Mouse (Mus musculus) embryonic facial prominence, embryonic 11.5 days (tissue): Measurements from ENCODE around the gene Ccdc73. TPM values are rescaled to one million over a fixed set of nuclear protein-coding genes. Genes with fewer than 3 reads are reported as not detected.
"Not testable (repeated sequence)": the region's sequence is repeated elsewhere in the genome, so short reads cannot be mapped to it uniquely, and the experiment has no call there.

ENCODE experiments used
- ATAC-seq: fragments of 200-750 bp; cut with Nextera tagmentation; replicated peaks from 2 replicates; pipeline ENCODE4 v1.8.0; 2017; ENCODE audit warnings: low read depth; ENCODE audit not compliant: insufficient number of reproducible peaks, low FRiP score, low TSS enrichment
- DNase-seq: peaks from one replicate; pipeline ENCODE4 v3.0.0-alpha.2; 2015; ENCODE audit warnings: low spot score
- H3K27ac ChIP-seq: fragments of 300-500 bp; sonication (generic); replicated peaks from 2 replicates; pipeline ENCODE4 v1.5.1; 2014; ENCODE audit warnings: mild to moderate bottlenecking, low read depth, low read length, control low read depth
- H3K27me3 ChIP-seq: fragments of 300-500 bp; sonication (generic); 2 replicates; pipeline ENCODE4 v1.6.1; 2014; ENCODE audit warnings: mild to moderate bottlenecking, low read length, moderate library complexity, mixed read lengths; ENCODE audit not compliant: control insufficient read depth, insufficient read depth
- H3K36me3 ChIP-seq: fragments of 300-500 bp; sonication (generic); replicated peaks from 2 replicates; pipeline ENCODE4 v1.6.1; 2014; ENCODE audit warnings: low read depth, mild to moderate bottlenecking, low read length, moderate library complexity, mixed read lengths; ENCODE audit not compliant: control insufficient read depth, insufficient read depth
- H3K4me1 ChIP-seq: fragments of 300-500 bp; sonication (generic); 2 replicates; pipeline ENCODE4 v1.6.1; 2014; ENCODE audit warnings: low read length, mixed read lengths; ENCODE audit not compliant: control insufficient read depth, insufficient read depth
- H3K4me2 ChIP-seq: fragments of 300-500 bp; sonication (generic); 2 replicates; pipeline ENCODE4 v1.6.1; 2014; ENCODE audit warnings: low read depth, mild to moderate bottlenecking, control low read depth, low read length, moderate library complexity
- H3K4me3 ChIP-seq: fragments of 300-500 bp; sonication (generic); 2 replicates; pipeline ENCODE4 v1.5.1; 2014; ENCODE audit warnings: low read depth, low read length, control low read depth
- H3K9ac ChIP-seq: fragments of 300-500 bp; sonication (generic); replicated peaks from 2 replicates; pipeline ENCODE4 v1.6.1; 2014; ENCODE audit warnings: mild to moderate bottlenecking, control low read depth, low read length
- H3K9me3 ChIP-seq: fragments of 300-500 bp; sonication (generic); replicated peaks from 2 replicates; pipeline ENCODE4 v1.6.1; 2016; ENCODE audit warnings: mild to moderate bottlenecking, low read length, inconsistent platforms, mixed read lengths; ENCODE audit not compliant: control insufficient read depth
- WGBS: fragments of 180-500 bp; shearing (Covaris S2); extraction: QIAGEN DNeasy Blood & Tissue Kit; methylation state at CpG from one replicate; pipeline ENCODE4 v1.1.7; 2014; 5-methylcytosine and 5-hydroxymethylcytosine counted together
- polyA plus RNA-seq: library from polyadenylated mRNA; unstranded; fragments of >200 nt; fragmentation: Nextera tagmentation; extraction: Ambion mirVana; gene quantifications from 2 replicates; pipeline ENCODE4 v1.2.1, GENCODE M21; 2014

The Ccdc73 gene
- polyA plus RNA-seq, 1 experiment from 2014 or later, result 6.7 TPM

DNA sequence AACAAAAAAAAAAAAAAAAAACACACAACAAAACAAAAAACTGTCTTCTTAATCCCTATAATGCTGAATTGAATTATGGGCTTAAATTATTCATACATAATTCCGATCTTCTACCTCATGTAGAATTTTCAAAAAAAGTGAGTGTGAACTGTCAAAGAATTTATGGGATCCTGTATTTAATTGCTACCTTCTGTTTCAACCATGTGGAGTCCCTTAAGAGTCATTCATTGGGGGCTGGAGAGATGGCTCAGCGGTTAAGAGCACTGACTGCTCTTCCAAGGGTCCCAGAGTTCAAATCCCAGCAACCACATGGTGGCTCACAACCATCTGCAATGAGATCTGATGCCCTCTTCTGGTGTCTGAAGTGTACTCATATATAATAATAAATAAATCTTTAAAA, 19.7 kb downstream of the Ccdc73 start:
- not testable (repeated sequence) for H3K27ac ChIP-seq, H3K4me1 ChIP-seq, H3K36me3 ChIP-seq, H3K27me3 ChIP-seq, H3K9me3 ChIP-seq, H3K4me2 ChIP-seq, H3K4me3 ChIP-seq, H3K9ac ChIP-seq, ATAC-seq, DNase-seq
- WGBS, result 59% methylated on average over 2 of the region's 2 CpGs

DNA sequence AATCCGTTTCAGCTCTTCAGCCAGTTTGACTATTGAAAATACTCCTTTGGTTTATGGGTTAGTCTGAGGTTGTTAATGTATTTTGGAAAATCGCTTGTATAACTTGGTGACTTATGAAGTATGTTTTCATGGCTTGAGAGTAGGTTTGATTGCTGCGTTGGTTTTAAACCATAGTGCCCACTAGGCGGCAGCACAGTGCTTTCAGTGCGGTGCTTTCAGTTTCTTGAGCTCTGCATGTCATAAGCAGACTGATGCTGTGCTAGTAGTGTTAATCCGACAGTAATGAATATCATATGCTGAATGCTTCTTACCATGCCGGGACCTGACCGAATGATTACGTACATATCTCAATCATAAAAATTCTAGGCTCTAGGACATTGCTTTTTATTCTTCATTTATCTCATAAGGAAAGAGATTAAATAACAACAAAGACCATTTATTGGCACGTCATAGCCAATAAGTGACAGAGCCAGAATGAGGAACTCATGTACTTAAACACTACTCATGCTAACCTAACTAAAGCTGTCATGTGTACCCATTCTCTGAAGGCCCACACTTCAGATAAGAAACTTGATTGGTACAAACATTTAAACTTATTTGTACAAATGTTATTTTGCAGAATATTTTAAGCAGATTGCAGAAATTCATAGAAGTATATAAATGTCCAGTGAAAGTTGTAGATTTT, 20.4 kb downstream of the Ccdc73 start:
- Histone ChIP-seq H3K27ac (no peak overlapping the region), H3K4me1 (no peaks in the 10 kb centered on the region), H3K9me3 (no peaks in the 10 kb centered on the region), H3K4me3 (no peak overlapping the region), H3K9ac (no peak overlapping the region), H3K27me3 (no peaks in the 10 kb centered on the region), H3K4me2 (no peak overlapping the region), H3K36me3 (no peaks in the 10 kb centered on the region)
- DNase-seq (peak; percentile 91), ATAC-seq (no peak)
- 16% methylated on average over 10 of the region's 10 CpGs for WGBS

DNA sequence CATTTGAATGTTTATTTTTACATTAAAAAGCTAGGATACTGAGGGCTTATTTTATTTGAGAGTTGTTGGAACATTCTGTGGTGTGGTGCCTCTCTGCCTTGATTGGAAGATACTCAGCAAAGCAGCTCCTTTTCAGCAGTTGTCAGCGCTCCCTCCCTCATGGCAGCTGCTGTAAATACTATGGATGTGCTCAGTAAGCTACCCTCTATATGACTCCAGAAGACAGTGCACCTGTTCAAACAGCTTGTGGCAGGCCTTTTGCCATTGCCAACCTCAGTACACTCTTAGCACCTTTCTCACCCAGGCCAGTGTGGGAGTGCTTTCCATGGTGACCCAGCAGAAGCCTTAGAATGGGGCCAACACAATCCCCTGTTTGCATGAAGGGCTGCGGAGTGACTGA, 32.4 kb downstream of the Ccdc73 start:
- Histone ChIP-seq H3K9me3 (no peaks in the 10 kb centered on the region), H3K4me2 (no peak overlapping the region), H3K27ac (no peak overlapping the region), H3K4me1 (no peaks in the 10 kb centered on the region), H3K27me3 (no peaks in the 10 kb centered on the region), H3K4me3 (no peak overlapping the region), H3K36me3 (no peaks in the 10 kb centered on the region), H3K9ac (no peak overlapping the region)
- no peak for ATAC-seq
- no peak for DNase-seq
- 88% methylated on average over 2 of the region's 2 CpGs for WGBS

DNA sequence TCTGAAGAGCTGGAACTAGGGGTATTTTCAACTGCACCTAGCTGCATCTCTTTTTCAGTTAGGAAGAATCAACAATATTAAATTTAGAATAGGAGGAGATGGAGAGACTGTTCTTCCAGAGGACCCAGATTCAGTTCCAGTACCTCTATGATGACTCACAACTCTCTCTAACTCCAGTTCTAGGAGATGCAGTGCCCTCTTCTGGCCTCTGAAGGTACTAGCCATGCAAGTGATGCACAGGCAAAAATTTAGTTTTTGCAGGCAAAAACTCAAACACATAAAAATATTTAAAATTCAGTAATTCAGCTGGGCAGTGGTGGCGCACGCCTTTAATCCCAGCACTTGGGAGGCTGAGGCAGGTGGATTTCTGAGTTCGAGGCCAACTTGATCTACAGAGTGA, 48.1 kb downstream of the Ccdc73 start:
- Histone ChIP-seq H3K9ac (no peak overlapping the region), H3K9me3 (no peaks in the 10 kb centered on the region), H3K27me3 (no peaks in the 10 kb centered on the region), H3K4me1 (no peaks in the 10 kb centered on the region), H3K27ac (no peak overlapping the region), H3K36me3 (no peaks in the 10 kb centered on the region), H3K4me3 (no peak overlapping the region), H3K4me2 (no peak overlapping the region)
- WGBS, result 82% methylated on average over 3 of the region's 3 CpGs
- DNase-seq (no peak), ATAC-seq (no peak)

DNA sequence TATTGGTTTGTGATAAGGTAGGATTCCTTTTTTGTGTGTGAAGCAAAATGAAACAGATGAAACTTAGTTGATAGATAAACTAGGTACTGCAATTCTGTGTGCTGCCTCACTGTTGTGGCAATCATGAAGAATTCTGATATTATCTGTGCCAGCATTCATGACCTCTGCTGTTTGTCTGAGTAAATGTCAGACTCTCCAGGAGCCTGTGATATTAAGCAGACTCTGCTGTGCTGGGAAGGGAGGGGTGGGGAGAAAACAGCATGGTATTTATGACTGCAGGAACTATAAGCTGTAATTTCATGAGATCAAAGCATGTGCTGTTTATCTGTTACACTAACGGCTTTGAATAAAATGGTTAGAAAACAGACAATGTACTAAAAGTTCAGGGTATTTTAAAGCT, 96.9 kb downstream of the Ccdc73 start:
- no peak overlapping the region for H3K4me2 ChIP-seq
- DNase-seq (peak; percentile 15), ATAC-seq (no peak)
- no peaks in the 10 kb centered on the region for H3K4me1 ChIP-seq
- no peaks in the 10 kb centered on the region for H3K9me3 ChIP-seq
- no peaks in the 10 kb centered on the region for H3K27me3 ChIP-seq
- H3K4me3 ChIP-seq, result no peak overlapping the region
- no peak overlapping the region for H3K27ac ChIP-seq
- 64% methylated on average over 1 of the region's 1 CpGs for WGBS
- H3K36me3 ChIP-seq, result no peaks in the 10 kb centered on the region
- H3K9ac ChIP-seq, result no peak overlapping the region

DNA sequence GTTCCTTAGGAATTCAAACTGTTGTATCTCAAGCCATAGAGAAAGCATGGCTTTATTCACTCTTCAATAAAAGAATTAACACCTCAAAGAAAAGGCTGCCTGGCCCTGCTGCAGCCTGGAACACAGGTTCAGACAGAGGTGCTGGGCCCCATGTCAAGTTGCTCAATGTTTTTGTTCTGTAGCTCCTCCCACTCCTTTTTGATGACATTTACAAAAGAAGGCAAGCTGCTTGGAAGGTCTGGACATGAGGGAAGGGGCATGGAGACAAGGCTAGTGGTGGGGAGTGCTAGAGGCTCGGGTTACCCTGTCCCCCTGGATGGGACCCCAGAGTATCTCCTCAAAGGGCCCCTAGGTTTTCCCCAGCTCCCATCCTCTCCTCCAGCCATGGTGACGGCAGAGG, 114.1 kb downstream of the Ccdc73 start:
- Histone ChIP-seq H3K36me3 (no peaks in the 10 kb centered on the region), H3K27me3 (no peaks in the 10 kb centered on the region), H3K27ac (no peak overlapping the region), H3K4me2 (no peak overlapping the region), H3K9me3 (no peaks in the 10 kb centered on the region), H3K4me3 (no peak overlapping the region), H3K9ac (no peak overlapping the region), H3K4me1 (no peaks in the 10 kb centered on the region)
- 24% methylated on average over 2 of the region's 2 CpGs for WGBS
- ATAC-seq (no peak), DNase-seq (no peak)

DNA sequence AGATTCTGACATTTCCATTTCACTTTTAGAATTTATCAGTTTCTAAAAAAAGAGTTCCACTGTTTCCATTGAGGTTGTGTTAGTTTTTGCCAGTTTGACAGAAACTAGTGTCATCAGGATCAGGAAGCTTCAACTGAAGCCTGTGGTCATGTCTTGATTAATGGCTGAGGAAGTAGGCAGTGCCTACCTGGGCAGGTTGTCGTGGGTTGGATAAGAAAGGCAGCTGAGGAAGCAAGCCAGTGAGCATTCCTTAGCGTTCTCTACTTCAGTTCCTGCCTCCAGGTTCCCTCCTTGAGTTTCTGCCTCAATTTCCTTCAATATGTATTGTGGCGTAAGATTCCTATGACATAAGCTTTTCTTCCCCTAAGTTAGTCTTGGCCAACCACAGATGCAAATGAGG, 118.2 kb downstream of the Ccdc73 start:
- H3K9me3 ChIP-seq, result no peaks in the 10 kb centered on the region
- H3K4me1 ChIP-seq, result no peaks in the 10 kb centered on the region
- no peak for ATAC-seq
- H3K9ac ChIP-seq, result no peak overlapping the region
- DNase-seq, result no peak
- 55% methylated on average over 3 of the region's 3 CpGs for WGBS
- H3K27me3 ChIP-seq, result no peaks in the 10 kb centered on the region
- H3K4me3 ChIP-seq, result no peak overlapping the region
- H3K36me3 ChIP-seq, result no peaks in the 10 kb centered on the region
- no peak overlapping the region for H3K27ac ChIP-seq
- no peak overlapping the region for H3K4me2 ChIP-seq

DNA sequence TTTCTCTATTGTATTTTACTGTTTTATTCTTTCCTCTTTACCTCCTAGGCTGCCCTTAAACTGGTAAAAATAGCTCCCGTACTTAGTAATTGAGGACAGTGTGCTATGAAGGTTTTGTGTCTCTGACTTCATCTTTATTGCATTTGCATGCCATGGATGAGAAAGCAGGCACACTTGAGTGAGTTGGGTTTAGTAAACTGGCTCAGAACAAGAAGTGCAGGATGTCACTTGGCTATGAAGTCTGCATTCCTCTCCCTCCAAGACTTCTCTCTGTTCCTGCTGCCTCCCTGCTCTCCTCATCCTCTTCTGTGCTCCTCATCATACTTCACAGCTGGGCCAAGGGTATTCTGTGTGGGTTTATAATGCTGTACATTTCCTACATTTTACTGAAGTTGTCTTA, 121.4 kb downstream of the Ccdc73 start:
- H3K4me3 ChIP-seq, result no peak overlapping the region
- no peaks in the 10 kb centered on the region for H3K27me3 ChIP-seq
- H3K36me3 ChIP-seq, result no peaks in the 10 kb centered on the region
- no peaks in the 10 kb centered on the region for H3K9me3 ChIP-seq
- DNase-seq (no peak), ATAC-seq (no peak)
- 91% methylated on average over 1 of the region's 1 CpGs for WGBS
- no peak overlapping the region for H3K27ac ChIP-seq
- H3K4me2 ChIP-seq, result no peak overlapping the region
- H3K4me1 ChIP-seq, result no peaks in the 10 kb centered on the region
- H3K9ac ChIP-seq, result no peak overlapping the region
